Mouse (Mus musculus): ENCODE measurements around the gene Terb2. TPM values are rescaled to one million over a fixed set of nuclear protein-coding genes. Genes with fewer than 3 reads are reported as not detected.

The Terb2 gene
- polyA plus RNA-seq, 1 experiment from 2014 or later, result not detected

Other genes with a start within 250 kb of the Terb2 start
- 18.3 and 20.6 TPM in 2 replicates for gene Ctdspl2, start 230.3 kb upstream of the Terb2 start, polyA plus RNA-seq (2015; fragmentation: Nextera tagmentation; extraction: Ambion mirVana)
- 0.03 TPM in 1 of 2 replicates, not detected in the other for gene Mageb3, start 230.2 kb upstream of the Terb2 start, polyA plus RNA-seq (2015; fragmentation: Nextera tagmentation; extraction: Ambion mirVana)
- gene Eif3j1, start 157.7 kb upstream of the Terb2 start, polyA plus RNA-seq (2015; fragmentation: Nextera tagmentation; extraction: Ambion mirVana), result 11.0 and 13.7 TPM in 2 replicates
- 3.5 and 3.6 TPM in 2 replicates for gene Spg11, start 67.9 kb upstream of the Terb2 start, polyA plus RNA-seq (2015; fragmentation: Nextera tagmentation; extraction: Ambion mirVana)
- 322 and 384 TPM in 2 replicates for gene B2m, start 38.6 kb upstream of the Terb2 start, polyA plus RNA-seq (2015; fragmentation: Nextera tagmentation; extraction: Ambion mirVana)
- gene Trim69, start 25.6 kb upstream of the Terb2 start, polyA plus RNA-seq (2015; fragmentation: Nextera tagmentation; extraction: Ambion mirVana), result not detected in 2 replicates
- gene Patl2, start 83 bp upstream of the Terb2 start, polyA plus RNA-seq (2015; fragmentation: Nextera tagmentation; extraction: Ambion mirVana), result 0.06 TPM in 2 replicates
- gene Sord, start 48.5 kb downstream of the Terb2 start, polyA plus RNA-seq (2015; fragmentation: Nextera tagmentation; extraction: Ambion mirVana), result 146 and 178 TPM in 2 replicates
- not detected in 2 replicates for gene Duox2, start 112.2 kb downstream of the Terb2 start, polyA plus RNA-seq (2015; fragmentation: Nextera tagmentation; extraction: Ambion mirVana)
- gene Duoxa2, start 112.6 kb downstream of the Terb2 start, polyA plus RNA-seq (2015; fragmentation: Nextera tagmentation; extraction: Ambion mirVana), result not detected in 2 replicates
- gene Duoxa1, start 127.5 kb downstream of the Terb2 start, polyA plus RNA-seq (2015; fragmentation: Nextera tagmentation; extraction: Ambion mirVana), result not detected in 2 replicates
- 0.02 TPM in 1 of 2 replicates, not detected in the other for gene Duox1, start 129.4 kb downstream of the Terb2 start, polyA plus RNA-seq (2015; fragmentation: Nextera tagmentation; extraction: Ambion mirVana)
- gene Shf, start 182.9 kb downstream of the Terb2 start, polyA plus RNA-seq (2015; fragmentation: Nextera tagmentation; extraction: Ambion mirVana), result 0.83 and 1.1 TPM in 2 replicates
- gene Slc28a2, start 240.2 kb downstream of the Terb2 start, polyA plus RNA-seq (2015; fragmentation: Nextera tagmentation; extraction: Ambion mirVana), result 0.35 and 0.48 TPM in 2 replicates